Mouse (Mus musculus): Measurements from ENCODE around the gene Flad1.

Gene Flad1

DNA sequence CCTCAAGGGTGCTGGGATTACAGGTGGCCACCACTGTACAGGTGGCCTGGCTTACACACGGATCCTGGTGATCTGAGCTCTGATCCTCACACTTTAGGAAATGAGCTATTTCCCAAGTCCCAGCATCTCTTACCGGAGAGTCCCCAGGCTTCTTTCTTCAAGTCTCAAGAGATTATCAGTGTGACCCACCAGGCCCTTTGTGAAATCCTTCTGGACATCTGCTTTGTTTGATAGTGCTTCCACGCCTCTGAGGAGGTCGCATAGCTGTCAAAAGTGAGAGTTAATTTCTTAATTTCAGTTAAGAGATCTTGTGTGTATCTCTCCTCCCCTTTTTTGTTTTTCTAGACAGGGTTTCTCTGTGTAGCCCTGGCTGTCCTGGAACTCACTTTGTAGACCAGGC, 14.2 kb upstream of the Flad1 start:
- no peak for DNase-seq (ENCODE audit: low spot score)

DNA sequence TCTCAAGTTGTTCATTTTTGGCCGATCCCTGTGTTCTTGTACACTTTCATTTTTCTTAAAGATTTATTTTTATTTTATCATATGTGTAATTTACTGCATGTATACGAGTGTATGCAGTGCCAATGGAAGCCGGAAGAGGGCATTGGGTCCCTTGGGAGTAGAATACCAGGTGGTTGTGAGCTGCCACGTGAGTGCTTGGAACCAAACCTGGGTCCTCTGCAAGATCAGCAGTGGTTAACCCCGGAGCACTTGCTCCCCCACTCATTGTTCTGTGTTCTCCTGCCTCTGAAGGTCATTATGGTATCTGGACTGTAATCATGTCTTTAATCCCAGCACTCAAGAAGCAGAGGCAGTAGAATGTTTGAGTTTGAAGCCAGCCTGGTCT, 13.5 kb upstream of the Flad1 start:
- DNase-seq (ENCODE audit: low spot score), result no peak

DNA sequence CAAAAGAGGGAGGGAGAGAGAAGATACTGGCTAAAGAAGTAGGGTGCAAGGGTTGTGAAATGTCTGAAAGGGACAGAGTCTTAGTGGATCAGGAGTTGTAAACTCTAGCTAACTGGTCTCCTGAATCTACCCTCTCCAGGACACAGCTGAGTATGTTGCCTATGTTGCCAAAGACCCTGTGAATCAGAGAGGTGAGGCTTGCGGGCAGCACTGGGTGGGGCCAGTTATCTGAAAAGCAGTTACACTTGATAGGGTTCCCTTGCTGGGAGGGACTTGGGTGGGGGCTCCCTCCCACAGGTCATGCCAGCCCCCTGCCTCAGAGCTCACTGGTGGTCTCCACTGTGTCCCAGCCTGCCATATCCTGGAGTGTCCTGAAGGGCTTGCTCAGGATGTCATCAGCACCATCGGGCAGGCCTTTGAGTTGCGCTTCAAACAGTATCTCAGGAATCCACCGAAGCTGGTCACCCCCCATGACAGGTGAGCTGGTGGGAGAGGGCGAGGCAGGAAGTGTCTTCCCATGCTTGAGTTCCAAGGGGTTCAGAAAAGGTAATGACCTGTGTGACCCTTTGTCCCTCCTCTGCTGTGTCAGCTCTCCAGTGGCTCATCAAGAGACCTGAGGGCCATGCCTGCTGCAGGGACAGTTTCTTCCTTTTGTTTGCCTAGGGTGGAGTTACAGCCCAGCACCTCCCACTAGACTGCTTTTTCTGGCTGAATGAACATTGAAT, 12.9 kb upstream of the Flad1 start:
- DNase-seq (ENCODE audit: low spot score), result no peak

DNA sequence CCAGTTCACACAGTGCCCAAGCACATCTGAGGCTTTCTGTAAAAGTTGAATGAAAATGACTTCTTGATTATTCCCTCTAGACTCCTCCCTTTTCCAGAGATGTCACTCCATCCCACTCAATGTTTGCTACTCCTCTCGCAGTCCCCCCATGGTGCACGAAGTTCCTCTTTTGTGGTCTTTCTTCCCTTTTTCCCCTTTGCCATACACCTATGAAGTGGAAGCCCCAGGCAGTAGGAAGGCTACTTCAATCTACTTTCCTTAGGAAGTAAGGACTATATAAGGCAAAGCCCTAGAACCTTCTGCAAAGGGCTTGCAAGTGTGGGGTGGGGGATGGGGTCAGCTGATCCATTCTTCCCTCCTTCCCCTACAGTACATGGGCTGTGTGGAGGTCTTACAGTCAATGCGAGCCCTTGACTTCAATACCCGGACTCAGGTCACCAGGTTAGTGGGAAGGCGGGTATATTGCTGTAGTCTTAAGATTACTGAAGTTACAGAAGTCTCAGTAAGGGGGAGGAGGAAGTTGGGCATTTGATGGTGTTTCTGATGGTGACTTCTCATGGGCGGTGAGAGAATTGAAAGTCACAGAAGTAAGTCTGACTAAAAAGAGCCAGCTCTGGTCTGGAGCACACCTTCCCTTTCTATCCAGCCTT, 11.0 kb upstream of the Flad1 start:
- no peak for DNase-seq (ENCODE audit: low spot score)

DNA sequence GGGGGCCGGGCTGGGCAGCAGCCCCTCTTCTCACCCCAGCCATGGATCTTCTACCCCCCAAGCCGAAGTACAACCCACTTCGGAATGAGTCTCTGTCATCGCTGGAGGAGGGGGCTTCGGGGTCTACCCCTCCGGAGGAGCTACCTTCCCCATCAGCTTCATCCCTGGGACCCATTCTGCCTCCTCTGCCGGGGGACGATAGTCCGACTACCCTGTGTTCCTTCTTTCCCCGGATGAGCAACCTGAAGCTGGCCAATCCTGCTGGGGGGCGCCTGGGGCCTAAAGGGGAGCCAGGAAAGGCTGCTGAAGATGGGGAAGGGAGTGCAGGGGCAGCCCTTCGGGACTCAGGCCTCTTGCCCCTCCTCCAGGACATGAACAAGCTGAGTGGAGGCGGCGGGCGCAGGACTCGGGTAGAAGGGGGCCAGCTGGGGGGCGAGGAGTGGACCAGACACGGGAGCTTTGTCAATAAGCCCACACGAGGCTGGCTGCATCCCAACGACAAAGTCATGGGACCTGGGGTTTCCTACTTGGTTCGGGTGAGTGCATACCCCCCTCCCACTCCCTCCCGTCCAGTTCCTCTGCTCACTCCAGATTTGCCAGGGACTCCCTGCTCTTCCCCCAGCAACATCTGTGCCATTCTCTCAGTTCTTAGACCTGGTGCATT, 10.3 kb upstream of the Flad1 start:
- DNase-seq (ENCODE audit: low spot score), result no peak

DNA sequence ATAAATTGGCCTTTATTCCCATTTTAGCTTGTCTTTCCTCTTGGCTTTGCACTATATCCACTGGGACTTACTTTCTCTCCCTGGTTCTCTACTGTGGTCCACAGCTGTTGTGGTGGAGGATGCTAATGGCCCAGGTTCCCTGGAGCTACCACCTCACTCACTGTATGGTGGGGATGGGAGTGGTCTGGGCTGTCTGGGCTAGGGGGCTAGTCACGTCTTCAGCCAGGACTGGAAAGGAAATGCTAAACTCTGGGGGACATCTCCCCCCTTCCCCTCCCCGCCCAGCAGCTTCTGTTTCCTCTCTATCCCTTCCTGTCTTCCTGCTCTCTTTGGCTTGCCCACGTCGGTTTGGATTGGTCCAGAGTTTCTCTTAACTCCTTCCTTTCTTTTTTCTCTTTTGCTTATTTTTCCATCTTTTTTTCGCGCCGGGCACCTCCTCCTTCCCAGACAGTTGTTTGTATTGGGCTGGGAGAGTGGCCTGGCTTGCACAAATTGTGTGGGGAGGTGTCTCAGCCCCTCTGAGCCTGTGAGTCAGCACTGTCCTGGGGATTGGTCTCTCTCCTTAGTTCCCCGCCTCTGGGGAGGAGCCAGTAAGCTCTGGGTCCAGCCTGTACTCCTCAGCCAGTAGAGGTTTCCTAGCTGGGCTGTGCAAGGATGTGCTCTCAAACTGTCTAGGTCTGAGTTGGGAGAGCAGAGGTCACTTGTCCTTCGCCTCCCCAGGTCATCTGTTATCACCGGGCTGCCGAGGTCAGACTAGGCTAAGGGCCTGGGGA, 9.5 kb upstream of the Flad1 start:
- peak; percentile 91 for DNase-seq (ENCODE audit: low spot score)

DNA sequence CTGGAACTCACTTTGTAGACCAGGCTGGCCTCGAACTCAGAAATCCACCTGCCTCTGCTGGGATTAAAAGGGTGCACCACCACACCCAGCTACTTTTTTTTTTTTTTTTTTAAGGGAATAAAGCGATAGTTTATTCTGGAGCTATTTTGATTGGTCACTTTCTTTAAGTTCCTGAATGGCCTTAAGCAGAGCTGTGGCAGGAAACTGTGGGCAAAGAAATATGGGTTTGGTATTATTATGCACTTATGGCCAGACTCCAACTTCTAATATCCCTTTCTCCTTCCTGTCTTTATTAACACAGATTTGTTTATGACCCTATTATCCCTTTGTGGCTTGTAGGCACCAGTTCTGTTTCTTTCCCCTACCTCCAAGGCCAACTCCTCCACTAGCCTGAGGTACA, 8.8 kb upstream of the Flad1 start:
- no peak for DNase-seq (ENCODE audit: low spot score)

DNA sequence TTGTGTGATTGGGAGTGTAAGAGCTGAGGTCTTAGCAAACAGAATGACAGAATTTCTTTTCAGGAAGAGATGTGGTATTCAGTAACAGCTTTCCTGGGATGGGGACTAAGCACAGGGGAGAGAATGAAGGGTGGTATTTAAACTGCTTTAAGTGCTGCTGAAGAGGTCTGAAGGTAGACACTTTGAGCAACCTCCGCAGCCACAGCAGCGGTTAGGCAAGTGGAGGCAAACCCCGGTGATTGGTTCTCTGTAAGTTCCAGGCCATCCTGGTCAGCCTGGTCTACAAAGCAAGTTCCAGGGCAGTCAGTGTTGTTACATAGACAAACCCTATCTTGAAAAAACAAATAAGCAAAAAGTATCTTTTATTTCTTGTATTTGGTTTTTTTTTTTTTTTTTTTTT, 8.3 kb upstream of the Flad1 start:
- DNase-seq (ENCODE audit: low spot score), result no peak

DNA sequence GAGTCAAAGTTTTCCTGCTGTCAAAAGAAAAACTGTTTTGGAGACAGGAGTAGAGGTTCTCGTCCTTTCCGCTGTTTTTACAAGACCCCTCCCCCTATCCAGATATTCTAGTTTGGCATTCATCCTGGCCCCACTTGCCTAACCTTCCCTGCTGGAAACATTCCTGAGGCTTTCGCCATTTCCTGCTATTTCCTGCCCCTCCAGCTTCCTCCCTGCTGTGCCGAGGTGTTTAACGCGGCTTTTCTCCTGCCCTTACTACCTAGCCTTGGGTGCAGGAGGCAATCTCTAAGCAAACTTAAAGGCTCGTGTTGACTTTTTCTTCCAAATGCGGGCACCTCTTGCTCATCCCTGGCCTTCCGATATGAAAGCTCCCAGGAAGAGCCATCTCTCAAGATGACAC, 7.9 kb upstream of the Flad1 start:
- DNase-seq (ENCODE audit: low spot score), result peak; percentile 66

DNA sequence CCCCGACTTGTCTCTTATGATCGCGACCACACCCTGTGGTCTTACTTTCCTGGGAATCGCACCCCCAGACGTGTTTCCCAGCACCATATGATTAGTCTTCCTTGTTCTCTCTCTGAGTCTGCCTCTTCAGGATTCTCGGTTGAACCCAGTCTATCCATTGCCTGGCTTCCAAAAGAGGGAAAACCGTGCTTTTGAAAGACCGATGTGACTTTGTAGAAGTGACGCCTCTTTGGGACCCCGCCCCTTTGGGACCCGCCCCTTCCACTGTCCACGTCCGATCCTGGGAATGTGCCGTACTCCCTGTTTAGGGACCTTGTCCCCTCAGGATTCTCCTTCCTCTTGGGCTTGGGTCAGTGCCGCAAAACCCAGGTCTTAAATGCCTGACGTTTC, 7.2 kb upstream of the Flad1 start:
- DNase-seq (ENCODE audit: low spot score), result peak; percentile 81

DNA sequence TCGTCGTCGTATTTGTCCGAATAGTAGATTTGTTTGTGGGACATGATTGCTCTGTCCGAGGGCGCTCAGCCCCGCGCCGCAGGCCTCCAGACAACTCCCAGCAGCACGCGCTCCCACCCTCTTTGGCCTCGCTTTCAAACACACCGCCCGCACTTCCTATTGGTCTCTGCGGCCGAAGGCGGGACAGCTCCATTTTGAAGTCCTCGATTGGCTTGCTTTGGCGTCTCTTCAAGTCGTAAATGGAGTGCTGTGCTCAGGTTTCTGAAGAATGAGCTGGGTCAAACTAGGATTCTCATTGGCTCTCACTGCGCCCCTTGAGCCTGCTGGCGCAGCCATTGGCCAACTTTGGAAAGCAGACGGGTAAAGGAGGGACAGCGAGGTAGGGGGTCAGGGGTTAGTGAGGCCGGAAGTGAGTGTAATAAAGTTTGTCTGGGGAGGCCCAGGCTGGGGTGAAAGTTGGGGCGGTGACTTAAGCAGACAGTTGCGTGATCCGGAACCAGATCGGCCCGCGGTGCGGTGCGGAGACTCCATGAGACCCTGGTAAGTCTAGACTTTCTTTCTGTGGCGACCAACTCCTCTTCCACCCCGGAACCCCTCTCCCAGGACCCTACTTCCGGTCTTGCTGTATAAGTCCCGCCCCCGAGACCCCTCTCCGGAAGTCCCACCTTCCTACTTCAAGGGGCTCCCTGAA, 6.6 kb upstream of the Flad1 start, which contains the start of the genes Cks1b and Shc1:
Gene Cks1b (minus strand): TSS at position 214 of the 691 bp plus-strand sequence.
Gene Shc1 (plus strand): TSS at position 274 of the 691 bp plus-strand sequence.
- DNase-seq (ENCODE audit: low spot score), result peak; percentile 98

DNA sequence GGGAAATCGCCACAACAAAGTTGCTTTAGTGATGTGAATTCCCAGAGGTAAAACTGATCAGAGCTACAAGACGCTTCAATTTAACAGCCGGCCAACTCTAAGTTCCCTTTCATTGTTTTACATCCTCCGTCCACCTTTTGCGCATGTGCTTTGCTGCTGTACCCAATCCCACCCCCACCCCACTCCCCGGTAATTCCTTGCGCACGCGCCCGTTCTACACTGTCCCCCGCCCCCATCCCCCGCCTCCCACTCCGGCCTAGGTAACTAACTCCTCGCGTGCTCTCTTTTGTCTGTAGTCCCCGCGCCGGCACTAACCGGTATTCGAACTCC, 6.1 kb upstream of the Flad1 start:
- peak; percentile 88 for DNase-seq (ENCODE audit: low spot score)

DNA sequence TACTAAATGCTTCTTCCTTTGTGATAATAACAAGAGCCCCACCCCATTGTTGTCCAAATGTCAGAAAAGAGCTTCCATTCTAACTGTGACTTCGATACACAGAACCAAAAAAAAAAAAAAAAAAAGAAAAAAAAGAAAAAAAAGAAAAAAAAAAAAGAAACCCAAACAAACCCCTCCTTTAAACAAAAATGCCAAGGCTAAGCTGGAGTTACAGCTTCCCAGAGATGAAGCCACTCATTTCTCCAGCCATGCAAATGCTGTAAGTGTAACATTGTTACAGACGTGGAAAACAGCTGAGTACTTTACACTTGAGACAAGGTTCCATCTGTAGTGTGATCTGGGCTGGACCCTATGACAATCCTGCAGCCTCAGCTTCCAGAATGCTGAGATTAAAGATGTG, 5.5 kb upstream of the Flad1 start:
- DNase-seq (ENCODE audit: low spot score), result no peak

DNA sequence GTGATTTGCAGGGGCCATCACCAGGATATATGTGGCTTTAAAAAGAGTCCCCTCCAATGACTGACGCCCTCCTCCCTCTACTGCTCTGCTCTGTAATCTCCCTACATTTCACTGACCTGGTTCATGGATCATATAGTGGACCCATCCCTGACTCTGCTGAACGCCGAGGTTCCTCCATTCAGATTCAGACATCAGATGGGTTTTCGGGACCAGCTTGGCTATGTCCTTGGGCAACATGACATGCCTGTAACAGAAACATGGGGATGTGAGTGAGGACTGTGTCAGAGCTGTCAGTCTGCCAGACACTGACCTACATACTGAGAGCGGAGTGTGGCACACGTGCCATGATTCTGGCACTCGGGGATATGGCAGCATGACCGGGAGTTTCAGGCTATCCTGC, 4.5 kb upstream of the Flad1 start:
- DNase-seq (ENCODE audit: low spot score), result no peak

DNA sequence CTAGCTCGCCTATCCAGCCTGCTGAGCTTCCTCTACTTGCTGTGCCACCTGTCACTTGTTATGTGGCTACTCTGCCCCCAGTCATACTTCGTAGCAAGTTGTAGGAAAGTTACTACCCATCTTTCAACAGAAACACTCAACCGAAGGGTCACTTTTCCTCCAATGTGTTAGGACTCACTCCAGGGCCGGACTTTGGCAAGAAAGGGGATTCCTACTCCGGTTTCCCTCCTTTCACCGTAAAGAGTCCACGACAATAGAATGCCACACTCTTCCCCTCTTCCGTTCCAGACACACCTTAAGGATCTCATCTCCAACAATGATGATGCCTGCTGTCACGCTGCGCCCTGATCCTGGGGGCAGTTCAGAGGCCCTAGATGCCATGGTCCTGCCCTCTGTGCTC, 806 bp downstream of the Flad1 start:
- no peak for DNase-seq (ENCODE audit: low spot score)

DNA sequence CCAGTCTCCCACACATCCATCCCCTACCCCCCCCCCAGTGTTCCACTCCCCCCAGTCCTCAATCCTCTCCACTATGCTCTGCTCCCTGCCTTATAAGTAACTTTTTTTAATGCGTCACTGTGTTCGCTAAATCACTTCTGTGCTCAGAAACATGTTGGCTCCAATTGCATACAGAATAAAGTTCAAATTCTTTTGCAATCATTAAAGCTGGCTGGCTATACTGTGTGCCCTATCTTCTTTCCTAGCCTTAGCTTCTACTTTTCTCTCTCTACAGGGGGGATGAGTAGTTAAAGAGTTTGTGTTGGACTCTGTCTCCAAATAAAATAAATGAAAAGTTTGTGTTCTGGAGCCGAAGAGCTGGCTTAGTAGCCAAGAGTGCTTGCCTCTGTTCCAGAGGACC, 2.0 kb downstream of the Flad1 start:
- no peak for DNase-seq (ENCODE audit: low spot score)

DNA sequence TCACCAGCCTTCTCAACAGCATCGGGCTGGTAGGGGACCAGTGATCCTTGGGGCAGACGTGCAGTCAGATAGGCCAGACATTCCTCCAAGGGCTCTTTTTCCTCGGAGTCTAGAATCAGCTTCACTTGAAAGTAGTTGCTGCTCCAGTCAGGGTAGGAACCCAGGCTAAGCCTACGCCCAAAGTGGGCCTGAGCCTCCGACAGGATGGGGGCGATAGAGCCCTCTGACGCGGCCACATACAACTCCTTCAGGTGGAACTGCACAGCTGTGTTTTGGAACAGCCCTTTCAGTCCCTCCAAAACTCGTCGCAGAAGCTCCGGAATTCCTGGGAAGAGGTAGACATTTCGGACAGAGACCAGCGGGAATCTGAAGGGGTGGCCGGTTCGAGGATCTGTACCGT, 3.2 kb downstream of the Flad1 start:
- DNase-seq (ENCODE audit: low spot score), result no peak

DNA sequence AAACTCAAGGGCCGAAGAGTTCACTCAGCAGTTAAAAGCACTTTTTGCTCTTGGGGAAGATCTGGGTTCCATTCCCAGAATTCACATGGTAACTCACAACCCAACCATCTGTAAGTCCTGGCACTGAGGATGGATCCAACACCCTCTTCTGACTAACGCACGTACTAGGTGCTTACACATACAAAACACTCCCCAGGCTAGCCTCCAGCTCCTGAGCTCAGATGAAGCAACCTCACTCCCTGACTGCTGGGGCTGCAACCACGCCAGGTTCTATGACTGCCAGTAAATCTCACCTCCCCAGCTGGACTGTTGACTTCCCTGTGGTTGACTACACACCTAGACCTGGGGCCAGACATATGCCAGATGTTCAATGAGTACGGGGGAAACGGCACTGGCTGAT, 4.8 kb downstream of the Flad1 start:
- no peak for DNase-seq (ENCODE audit: low spot score)

DNA sequence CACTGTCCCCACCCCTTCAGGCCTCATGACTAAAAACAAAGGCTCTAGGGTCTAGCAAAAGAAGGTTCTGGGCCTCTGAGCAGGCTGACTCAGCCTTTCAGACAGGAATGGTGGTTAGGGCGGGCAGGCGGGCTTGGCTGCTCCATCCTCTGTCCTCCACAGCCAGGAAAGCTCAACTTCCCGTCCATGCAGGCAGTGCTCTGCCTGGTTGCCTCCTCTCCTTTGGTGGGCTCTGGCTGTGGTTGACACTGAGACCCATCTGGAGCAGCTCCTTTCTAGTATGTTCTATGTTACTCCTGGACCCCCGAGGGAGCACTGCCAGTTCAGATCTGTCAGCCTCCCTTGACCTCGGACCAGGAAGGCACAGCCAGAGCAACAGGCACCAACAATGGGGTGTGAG, 9.0 kb downstream of the Flad1 start, which contains the start of gene Lenep:
Gene Lenep (minus strand): TSS at position 101 of the 400 bp plus-strand sequence.
- no peak for DNase-seq (ENCODE audit: low spot score)

DNA sequence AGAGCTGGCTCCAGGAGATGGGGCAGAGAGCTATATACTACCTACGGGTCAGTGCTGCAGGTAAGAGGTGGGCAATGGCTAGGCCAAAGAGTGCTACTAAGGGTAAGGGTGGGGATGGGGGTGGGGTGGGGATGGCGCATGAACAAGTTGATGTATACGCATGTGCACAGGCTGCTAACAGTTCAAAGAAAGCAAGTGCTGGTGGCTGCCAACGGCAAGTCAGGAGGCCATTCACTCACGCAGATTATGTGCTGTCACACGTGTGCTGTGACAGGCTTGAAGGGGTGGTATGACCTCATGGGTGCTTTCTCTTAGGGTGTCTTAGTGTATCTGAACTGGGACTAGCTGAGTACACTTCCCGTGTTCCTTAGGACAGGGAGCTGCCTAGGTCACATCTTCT, 10.3 kb downstream of the Flad1 start:
- DNase-seq (ENCODE audit: low spot score), result no peak

DNA sequence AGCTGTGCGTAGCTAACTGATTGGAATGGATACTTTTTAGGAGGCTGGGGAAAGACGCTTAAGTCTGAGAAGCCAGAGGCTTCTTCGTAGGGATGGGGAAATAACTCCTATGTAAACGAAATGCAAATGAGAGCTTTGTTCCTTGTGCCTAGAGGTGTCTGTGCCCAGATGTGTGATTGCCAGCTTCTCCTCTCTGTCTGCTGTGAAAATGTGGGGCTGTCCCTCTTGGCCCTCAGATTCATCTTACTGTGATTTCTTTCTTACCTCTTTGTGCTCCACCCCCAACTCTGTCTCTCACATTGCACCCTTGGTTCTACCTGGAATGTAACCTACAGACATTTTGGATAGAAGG, 15.0 kb downstream of the Flad1 start:
- no peak for DNase-seq (ENCODE audit: low spot score)
